Mouse (Mus musculus) hindbrain, embryonic 16.5 days (tissue): Measurements from ENCODE around the gene Morc2b. TPM values are rescaled to one million over a fixed set of nuclear protein-coding genes. Genes with fewer than 3 reads are reported as not detected.

Experiments used
- polyA plus RNA-seq: library from polyadenylated mRNA; unstranded; fragments of >200 nt; fragmentation: Nextera tagmentation; extraction: Ambion mirVana; gene quantifications from 2 replicates; pipeline ENCODE4 v1.2.1, GENCODE M21; 2015

The Morc2b gene
- polyA plus RNA-seq, 1 experiment from 2014 or later, result 0.43 TPM

Other genes with a start within 250 kb of the Morc2b start
- 8.2 and 9.2 TPM in 2 replicates for gene Zfp870, start 248.0 kb downstream of the Morc2b start, polyA plus RNA-seq
- not detected in 2 replicates for gene Cyp4f14, start 222.3 kb downstream of the Morc2b start, polyA plus RNA-seq
- 8.8 and 9.6 TPM in 2 replicates for gene Cyp4f13, start 192.3 kb downstream of the Morc2b start, polyA plus RNA-seq
- 6.5 and 6.9 TPM in 2 replicates for gene Zfp472, start 173.9 kb downstream of the Morc2b start, polyA plus RNA-seq
- 18.6 and 19.4 TPM in 2 replicates for gene Zfp952, start 146.6 kb downstream of the Morc2b start, polyA plus RNA-seq
- gene Zfp763, start 106.3 kb downstream of the Morc2b start, polyA plus RNA-seq, result 24.8 and 26.6 TPM in 2 replicates
- gene 4921501E09Rik, start 71.6 kb downstream of the Morc2b start, polyA plus RNA-seq, result not detected in 2 replicates
- 19.7 and 20.1 TPM in 2 replicates for gene Zfp563, start 50.4 kb downstream of the Morc2b start, polyA plus RNA-seq
- 0.04 and 0.05 TPM in 2 replicates for gene Olfr55, start 28.8 kb upstream of the Morc2b start, polyA plus RNA-seq
- gene Olfr239, start 51.6 kb upstream of the Morc2b start, polyA plus RNA-seq, result not detected in 2 replicates
- 0.04 and 0.05 TPM in 2 replicates for gene Olfr1564, start 82.0 kb upstream of the Morc2b start, polyA plus RNA-seq
- 24.7 and 24.9 TPM in 2 replicates for gene Zfp955a, start 115.5 kb upstream of the Morc2b start, polyA plus RNA-seq
- gene Olfr63, start 125.0 kb upstream of the Morc2b start, polyA plus RNA-seq, result 0.04 TPM in 1 of 2 replicates, not detected in the other
- 21.4 and 23.1 TPM in 2 replicates for gene Zfp955b, start 149.9 kb upstream of the Morc2b start, polyA plus RNA-seq
- gene Zfp81, start 219.2 kb upstream of the Morc2b start, polyA plus RNA-seq, result 10.5 and 12.5 TPM in 2 replicates